Mouse (Mus musculus): ENCODE measurements around the gene Cd300c. TPM values are rescaled to one million over a fixed set of nuclear protein-coding genes. Genes with fewer than 3 reads are reported as not detected.
A peak's percentile ranks its signal among the peaks of the same experiment; 100 is the strongest.
"Not testable (repeated sequence)": the region's sequence is repeated elsewhere in the genome, so short reads cannot be mapped to it uniquely, and the experiment has no call there.

Gene Cd300c
- polyA plus RNA-seq, 1 experiment, result 0.72 TPM

DNA sequence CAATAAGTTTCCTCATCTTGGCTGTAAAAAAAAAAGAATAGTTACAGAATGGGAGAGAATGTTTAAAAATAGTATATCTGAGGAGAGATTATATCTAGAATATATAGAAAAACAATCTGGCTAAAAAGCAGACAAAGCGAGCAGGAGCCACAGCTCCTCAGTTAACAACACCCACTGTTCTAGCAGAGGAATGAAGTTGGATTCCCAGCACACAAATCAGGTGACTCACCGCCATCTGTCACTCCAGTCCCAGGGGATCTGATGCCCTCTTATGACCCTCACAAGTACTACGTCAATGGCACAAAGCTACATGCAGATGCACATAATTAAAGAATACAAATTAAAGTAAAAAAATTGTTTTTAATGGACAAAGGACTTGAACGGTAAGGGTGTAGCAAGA is 46.5 kb downstream of the Cd300c start:
- TF ChIP-seq POLR2A (IDR thresholded peaks at IDR 0.05; ENCODE audit: low read depth, low read length) (no peak), CTCF (conservative IDR thresholded peaks at IDR 0.05; ENCODE audit: insufficient read depth, insufficient read length, low read depth, low read length) (no peak)
- H3K4me3 ChIP-seq (ENCODE audit: insufficient read depth, low read depth, low read length), result no peak overlapping the region
- 74% methylated on average over 4 of the region's 4 CpGs for WGBS

DNA sequence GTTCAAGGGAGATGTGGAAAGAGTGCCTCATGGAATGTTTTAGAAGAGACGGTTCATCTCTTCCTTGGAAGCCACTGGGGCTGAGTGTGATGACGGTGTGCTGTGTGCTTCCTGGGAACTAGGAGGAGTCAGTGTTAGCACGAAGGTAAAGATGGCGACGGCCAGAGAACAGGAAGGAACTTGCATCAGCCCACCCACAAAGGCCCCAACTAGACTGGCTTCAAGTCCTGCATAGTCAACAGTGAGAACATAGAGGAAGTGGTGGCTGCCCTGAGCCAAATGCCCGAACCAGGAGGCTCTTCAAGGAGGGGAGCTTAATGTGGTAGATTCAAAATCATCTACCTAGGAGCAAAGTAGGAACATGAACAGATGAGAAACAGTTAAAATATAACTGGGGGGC is 51.8 kb downstream of the Cd300c start:
- TF ChIP-seq CTCF (conservative IDR thresholded peaks at IDR 0.05; ENCODE audit: insufficient read depth, insufficient read length, low read depth, low read length) (no peak), POLR2A (IDR thresholded peaks at IDR 0.05; ENCODE audit: low read depth, low read length) (no peak)
- DNase-seq, result no peak

More for the DNA sequence above, 46.5 kb downstream of the Cd300c start:
- Histone ChIP-seq H3K4me1 (ENCODE audit: control insufficient read depth, insufficient read depth, low read length) (no peaks in the 10 kb centered on the region), H3K27me3 (replicated peaks; ENCODE audit: control insufficient read depth, insufficient read depth, low read length) (no peaks in the 10 kb centered on the region), H3K27ac (ENCODE audit: insufficient read depth, low read depth, low read length) (no peak overlapping the region), H3K36me3 (ENCODE audit: control insufficient read depth, insufficient read depth, low read length) (no peaks in the 10 kb centered on the region)
- no peak for DNase-seq

DNA sequence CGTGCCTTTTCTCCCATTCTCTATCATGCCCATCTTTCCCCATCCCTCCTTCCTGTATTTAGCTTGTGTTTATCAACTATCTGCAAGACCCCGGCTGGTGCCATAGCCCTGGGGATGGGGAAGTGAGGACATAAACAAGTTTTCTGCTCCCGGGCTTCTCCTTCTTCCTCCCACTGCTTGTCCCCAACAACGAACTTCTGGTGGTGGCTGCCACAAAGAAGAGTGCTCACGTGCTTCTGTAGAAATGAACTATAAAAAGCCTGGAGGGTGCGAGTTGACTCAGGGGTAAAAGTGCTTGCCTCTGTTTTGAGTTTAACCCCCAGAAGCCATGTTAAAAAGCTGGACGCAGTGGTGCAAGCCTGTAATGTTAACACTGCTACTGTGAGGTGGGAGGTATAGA is 54.0 kb downstream of the Cd300c start:
- DNase-seq, result no peak
- 37% methylated on average over 7 of the region's 7 CpGs for WGBS

More for the DNA sequence above, 51.8 kb downstream of the Cd300c start:
- Histone ChIP-seq H3K4me1 (ENCODE audit: control insufficient read depth, insufficient read depth, low read length) (no peaks in the 10 kb centered on the region), H3K4me3 (ENCODE audit: insufficient read depth, low read depth, low read length) (no peak overlapping the region), H3K27ac (ENCODE audit: insufficient read depth, low read depth, low read length) (no peak overlapping the region), H3K36me3 (ENCODE audit: control insufficient read depth, insufficient read depth, low read length) (no peaks in the 10 kb centered on the region), H3K27me3 (replicated peaks; ENCODE audit: control insufficient read depth, insufficient read depth, low read length) (no peaks in the 10 kb centered on the region)
- 61% methylated on average over 6 of the region's 6 CpGs for WGBS

DNA sequence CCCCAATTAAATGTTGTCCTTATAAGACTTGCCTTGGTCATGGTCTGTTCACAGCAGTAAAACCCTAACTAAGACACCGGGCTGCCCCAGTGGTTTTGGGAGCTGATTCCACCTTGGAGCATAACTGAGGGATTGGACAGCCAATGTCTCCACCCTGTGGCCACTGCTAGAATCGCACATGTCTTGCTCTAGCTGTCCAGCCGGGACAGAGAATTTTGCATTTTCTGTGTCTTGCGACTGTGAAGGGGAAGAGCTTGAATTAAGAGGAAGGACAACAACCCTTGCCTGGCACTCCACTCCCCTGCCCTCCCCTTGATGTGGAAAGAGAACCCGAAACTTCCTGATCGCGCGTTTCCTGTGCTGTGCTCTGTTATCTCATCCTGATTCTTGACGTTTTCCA is 56.1 kb downstream of the Cd300c start:
- TF ChIP-seq CTCF (conservative IDR thresholded peaks at IDR 0.05; ENCODE audit: insufficient read depth, insufficient read length, low read depth, low read length) (peak; percentile 93), POLR2A (IDR thresholded peaks at IDR 0.05; ENCODE audit: low read depth, low read length) (no peak)
- peak; percentile 76 for DNase-seq
- 12% methylated on average over 9 of the region's 9 CpGs for WGBS

More for the DNA sequence above, 54.0 kb downstream of the Cd300c start:
- Histone ChIP-seq H3K27me3 (replicated peaks; ENCODE audit: control insufficient read depth, insufficient read depth, low read length) (no peaks in the 10 kb centered on the region), H3K4me3 (ENCODE audit: insufficient read depth, low read depth, low read length) (no peak overlapping the region), H3K27ac (ENCODE audit: insufficient read depth, low read depth, low read length) (no peak overlapping the region), H3K36me3 (ENCODE audit: control insufficient read depth, insufficient read depth, low read length) (no peaks in the 10 kb centered on the region), H3K4me1 (ENCODE audit: control insufficient read depth, insufficient read depth, low read length) (no peaks in the 10 kb centered on the region)
- TF ChIP-seq CTCF (conservative IDR thresholded peaks at IDR 0.05; ENCODE audit: insufficient read depth, insufficient read length, low read depth, low read length), result no peak
- no peak for TF ChIP-seq POLR2A (IDR thresholded peaks at IDR 0.05; ENCODE audit: low read depth, low read length)

DNA sequence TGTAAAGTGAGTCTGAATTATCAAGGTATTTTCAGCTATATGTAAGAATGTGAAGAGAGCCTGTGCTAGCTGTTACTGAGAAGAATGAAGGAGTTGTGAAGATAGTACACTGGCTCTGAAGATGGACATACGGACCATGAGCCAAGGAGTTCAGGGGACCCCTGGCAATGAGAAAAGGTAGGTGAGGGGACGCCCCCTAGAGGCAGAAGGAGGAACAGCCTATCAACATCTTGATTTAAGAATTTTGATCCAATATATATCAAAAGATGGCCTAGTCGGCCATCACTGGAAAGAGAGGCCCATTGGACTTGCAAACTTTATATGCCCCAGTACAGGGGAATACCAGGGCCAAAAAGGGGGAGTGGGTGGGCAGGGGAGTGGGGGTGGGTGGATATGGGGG is 59.4 kb downstream of the Cd300c start:
- TF ChIP-seq CTCF (conservative IDR thresholded peaks at IDR 0.05; ENCODE audit: insufficient read depth, insufficient read length, low read depth, low read length), result peak; percentile 34; the same call in 1 of the 2 replicates
- not testable (repeated sequence) for H3K27me3 ChIP-seq (replicated peaks; ENCODE audit: control insufficient read depth, insufficient read depth, low read length); H3K4me1 ChIP-seq (ENCODE audit: control insufficient read depth, insufficient read depth, low read length); H3K27ac ChIP-seq (ENCODE audit: insufficient read depth, low read depth, low read length); DNase-seq; H3K4me3 ChIP-seq (ENCODE audit: insufficient read depth, low read depth, low read length); H3K36me3 ChIP-seq (ENCODE audit: control insufficient read depth, insufficient read depth, low read length)
- 39% methylated on average over 3 of the region's 3 CpGs for WGBS

More for the DNA sequence above, 56.1 kb downstream of the Cd300c start:
- Histone ChIP-seq H3K4me3 (ENCODE audit: insufficient read depth, low read depth, low read length) (no peak overlapping the region), H3K27ac (ENCODE audit: insufficient read depth, low read depth, low read length) (no peak overlapping the region), H3K27me3 (replicated peaks; ENCODE audit: control insufficient read depth, insufficient read depth, low read length) (no peaks in the 10 kb centered on the region), H3K36me3 (ENCODE audit: control insufficient read depth, insufficient read depth, low read length) (no peaks in the 10 kb centered on the region), H3K4me1 (ENCODE audit: control insufficient read depth, insufficient read depth, low read length) (no peaks in the 10 kb centered on the region)

DNA sequence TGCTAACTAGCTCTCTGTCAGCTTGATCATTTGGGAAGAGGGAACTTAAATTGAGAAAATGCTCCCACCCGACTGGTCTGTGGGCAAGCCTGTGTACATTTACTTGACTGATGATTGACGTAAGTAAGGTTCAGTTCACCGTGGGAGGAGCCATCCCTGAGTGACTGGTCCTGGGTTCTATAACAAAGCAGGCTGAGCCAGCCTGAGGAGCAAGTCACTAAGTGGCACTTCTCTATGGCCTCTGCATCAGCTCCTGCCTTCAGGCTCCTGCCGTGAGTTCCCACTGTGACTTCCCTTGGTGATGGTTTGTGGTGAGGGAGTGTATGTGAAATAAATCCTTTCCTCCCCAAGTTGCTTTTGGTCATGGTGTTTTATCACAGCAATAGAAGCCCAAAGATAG is 60.9 kb downstream of the Cd300c start:
- Histone ChIP-seq H3K27me3 (replicated peaks; ENCODE audit: control insufficient read depth, insufficient read depth, low read length) (no peaks in the 10 kb centered on the region), H3K36me3 (ENCODE audit: control insufficient read depth, insufficient read depth, low read length) (no peaks in the 10 kb centered on the region), H3K27ac (ENCODE audit: insufficient read depth, low read depth, low read length) (no peak overlapping the region), H3K4me3 (ENCODE audit: insufficient read depth, low read depth, low read length) (no peak overlapping the region), H3K4me1 (ENCODE audit: control insufficient read depth, insufficient read depth, low read length) (no peaks in the 10 kb centered on the region)
- no peak for DNase-seq
- WGBS, result 68% methylated on average over 4 of the region's 4 CpGs
- TF ChIP-seq POLR2A (IDR thresholded peaks at IDR 0.05; ENCODE audit: low read depth, low read length) (no peak), CTCF (conservative IDR thresholded peaks at IDR 0.05; ENCODE audit: insufficient read depth, insufficient read length, low read depth, low read length) (no peak)

DNA sequence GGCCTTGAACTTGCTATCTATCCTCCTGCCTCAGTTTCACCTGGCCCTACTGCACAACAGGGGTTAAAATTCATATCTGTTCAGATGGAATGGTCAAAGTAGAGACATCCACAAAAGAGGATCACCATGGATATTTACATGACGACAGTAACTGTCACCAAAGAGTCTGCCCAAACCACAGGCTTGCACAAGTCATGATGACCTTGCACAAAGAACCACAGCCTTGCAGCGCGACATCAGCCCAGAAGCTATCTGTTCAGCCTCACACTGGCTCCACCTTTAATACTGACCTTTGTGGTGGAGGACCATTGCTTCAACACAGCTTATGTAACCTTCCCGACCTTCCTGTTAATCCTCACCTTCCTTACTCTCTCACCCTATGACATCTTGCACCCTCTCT is 61.4 kb downstream of the Cd300c start:
- 81% methylated on average over 4 of the region's 4 CpGs for WGBS
- H3K4me3 ChIP-seq (ENCODE audit: insufficient read depth, low read depth, low read length), result no peak overlapping the region
- no peak for TF ChIP-seq CTCF (conservative IDR thresholded peaks at IDR 0.05; ENCODE audit: insufficient read depth, insufficient read length, low read depth, low read length)
- no peak for TF ChIP-seq POLR2A (IDR thresholded peaks at IDR 0.05; ENCODE audit: low read depth, low read length)
- H3K27me3 ChIP-seq (replicated peaks; ENCODE audit: control insufficient read depth, insufficient read depth, low read length), result no peaks in the 10 kb centered on the region
- no peak for DNase-seq
- H3K4me1 ChIP-seq (ENCODE audit: control insufficient read depth, insufficient read depth, low read length), result no peaks in the 10 kb centered on the region
- H3K36me3 ChIP-seq (ENCODE audit: control insufficient read depth, insufficient read depth, low read length), result no peaks in the 10 kb centered on the region
- no peak overlapping the region for H3K27ac ChIP-seq (ENCODE audit: insufficient read depth, low read depth, low read length)

Other genes with a start within 250 kb of the Cd300c start
- 0.47 and 0.72 TPM in 2 replicates for gene Dnaic2, start 241.7 kb downstream of the Cd300c start, polyA plus RNA-seq (2012; rRNA removed)
- gene Kif19a, start 203.8 kb downstream of the Cd300c start, polyA plus RNA-seq (2012; rRNA removed), result 0.38 and 0.42 TPM in 2 replicates
- gene Btbd17, start 173.2 kb downstream of the Cd300c start, polyA plus RNA-seq (2012; rRNA removed), result 0.12 and 0.13 TPM in 2 replicates
- not detected in 2 replicates for gene Gpr142, start 170.2 kb downstream of the Cd300c start, polyA plus RNA-seq (2012; rRNA removed)
- gene Gprc5c, start 118.0 kb downstream of the Cd300c start, polyA plus RNA-seq (2012; rRNA removed), result 241 and 285 TPM in 2 replicates
- gene Cd300a, start 79.1 kb downstream of the Cd300c start, polyA plus RNA-seq (2012; rRNA removed), result 0.61 and 0.91 TPM in 2 replicates
- 0.18 and 0.33 TPM in 2 replicates for gene Cd300lb, start 34.8 kb downstream of the Cd300c start, polyA plus RNA-seq (2012; rRNA removed)
- gene Cd300ld, start 20.8 kb upstream of the Cd300c start, polyA plus RNA-seq (2012; rRNA removed), result 1.2 and 1.8 TPM in 2 replicates
- gene Cd300c2, start 32.7 kb upstream of the Cd300c start, polyA plus RNA-seq (2012; rRNA removed), result 2.7 and 3.9 TPM in 2 replicates
- 0.19 and 0.39 TPM in 2 replicates for gene Cd300ld2, start 47.0 kb upstream of the Cd300c start, polyA plus RNA-seq (2012; rRNA removed)
- gene Cd300ld4, start 57.9 kb upstream of the Cd300c start, polyA plus RNA-seq (2012; rRNA removed), result 2.3 TPM in 1 of 2 replicates, not detected in the other
- 0.86 and 3.6 TPM in 2 replicates for gene Cd300ld5, start 68.6 kb upstream of the Cd300c start, polyA plus RNA-seq (2012; rRNA removed)
- gene Cd300ld3, start 79.3 kb upstream of the Cd300c start, polyA plus RNA-seq (2012; rRNA removed), result 8.1 and 15.8 TPM in 2 replicates
- 0.12 and 0.13 TPM in 2 replicates for gene Cd300e, start 93.0 kb upstream of the Cd300c start, polyA plus RNA-seq (2012; rRNA removed)
- gene Rab37, start 122.3 kb upstream of the Cd300c start, polyA plus RNA-seq (2012; rRNA removed), result 0.42 and 1.1 TPM in 2 replicates
- 0.29 and 1.2 TPM in 2 replicates for gene Cd300lf, start 164.8 kb upstream of the Cd300c start, polyA plus RNA-seq (2012; rRNA removed)
- 229 and 239 TPM in 2 replicates for gene Slc9a3r1, start 194.2 kb upstream of the Cd300c start, polyA plus RNA-seq (2012; rRNA removed)
- 13.0 and 14.8 TPM in 2 replicates for gene Tmem104, start 218.3 kb upstream of the Cd300c start, polyA plus RNA-seq (2012; rRNA removed)
- 32.4 and 35.3 TPM in 2 replicates for gene Nat9, start 218.7 kb upstream of the Cd300c start, polyA plus RNA-seq (2012; rRNA removed)

Measured in kidney, adult 2 months (tissue).